Mouse (Mus musculus): Measurements from ENCODE around the gene Agbl2. TPM values are rescaled to one million over a fixed set of nuclear protein-coding genes. Genes with fewer than 3 reads are reported as not detected.

Gene Agbl2
- polyA plus RNA-seq, 1 experiment from 2014 or later, result 0.62 TPM

DNA sequence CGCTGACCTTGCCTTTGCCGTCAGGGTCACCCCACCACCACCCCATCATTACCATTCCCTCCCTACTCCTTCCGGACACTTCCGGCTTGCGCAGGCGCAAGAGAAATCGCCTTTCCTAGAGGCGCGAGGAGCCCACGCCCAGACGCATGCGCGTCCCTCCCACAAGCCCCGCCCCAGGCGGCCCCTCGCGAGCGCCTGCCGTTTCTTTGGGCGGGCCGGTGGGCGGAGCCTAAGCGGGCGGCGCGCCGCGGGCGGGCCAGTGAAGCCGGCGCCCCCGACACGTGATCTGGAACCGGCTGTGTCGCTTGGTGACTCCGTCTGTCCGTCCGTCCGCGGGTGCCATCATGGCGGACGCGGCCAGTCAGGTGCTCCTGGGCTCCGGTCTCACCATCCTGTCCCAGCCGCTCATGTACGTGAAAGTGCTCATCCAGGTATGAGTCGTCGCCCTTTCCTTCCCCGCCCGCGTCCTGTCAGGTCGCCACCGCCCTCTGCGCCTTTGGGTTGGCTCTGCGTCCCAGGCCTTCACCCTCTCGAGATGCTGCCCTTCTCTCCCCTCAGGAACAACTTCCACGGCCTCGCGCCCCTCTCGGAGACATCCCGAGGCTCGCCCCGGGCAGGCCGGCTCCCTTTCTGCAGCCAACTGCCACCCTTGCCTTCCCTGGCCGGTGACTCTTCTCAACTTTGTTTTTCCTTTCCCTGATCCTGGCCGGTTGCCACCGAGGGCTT lies 64.6 kb downstream of the Agbl2 start, which contains the start of gene Mtch2:
Gene Mtch2, plus strand, starts transcription at position 201 of the 726 bp plus-strand sequence.
- Histone ChIP-seq H3K9me3 (no peaks in the 10 kb centered on the region), H3K36me3 (replicated peaks) (peaks cover 16% of the 10 kb centered on the region)
- WGBS, result under 1% methylated on average over 67 of the region's 67 CpGs

DNA sequence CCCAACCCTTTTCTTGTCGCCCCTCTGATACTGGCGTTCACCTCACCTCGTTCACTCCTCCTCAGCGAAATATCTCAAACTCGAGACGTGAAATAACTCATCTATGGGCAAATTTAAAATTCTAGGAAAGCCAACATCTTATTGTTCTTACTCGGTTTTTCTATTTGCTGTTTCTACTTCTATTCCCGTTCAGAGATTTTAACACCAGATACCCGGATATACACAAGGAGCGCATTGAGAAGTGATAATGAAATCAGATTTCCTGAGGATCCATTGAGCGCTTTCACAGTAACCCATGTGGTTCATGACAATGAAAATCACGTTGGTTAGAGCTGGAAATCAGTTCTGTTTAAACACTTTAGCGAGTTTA lies 65.1 kb downstream of the Agbl2 start:
- Histone ChIP-seq H3K4me1 (peaks cover 34% of the 10 kb centered on the region), H3K27ac (peak overlapping the region; percentile 92), H3K9me3 (no peaks in the 10 kb centered on the region), H3K27me3 (replicated peaks) (0 out of 2 replicates have a peak, but pooled peaks cover 2% of the 10 kb centered on the region), H3K4me3 (peak overlapping the region; percentile 89), H3K36me3 (replicated peaks) (peaks cover 21% of the 10 kb centered on the region), H3K9ac (peak overlapping the region; percentile 93), H3K4me2 (peak overlapping the region; percentile 66)
- WGBS, result under 1% methylated on average over 13 of the region's 13 CpGs
- ATAC-seq (replicated peaks), result 0 out of 2 replicates have a peak, but pooled peaks have one; percentile 22

More for the DNA sequence above, 64.6 kb downstream of the Agbl2 start, which contains the start of gene Mtch2:
- Histone ChIP-seq H3K27ac (peak within 1 kb of the TSS; percentile 92), H3K4me1 (peaks cover 34% of the 10 kb centered on the region), H3K4me2 (peak within 1 kb of the TSS; percentile 66), H3K27me3 (replicated peaks) (0 out of 2 replicates have a peak, but pooled peaks cover 2% of the 10 kb centered on the region), H3K9ac (peak within 1 kb of the TSS; percentile 93), H3K4me3 (peak within 1 kb of the TSS; percentile 89)
- ATAC-seq (replicated peaks), result peak; percentile 96

DNA sequence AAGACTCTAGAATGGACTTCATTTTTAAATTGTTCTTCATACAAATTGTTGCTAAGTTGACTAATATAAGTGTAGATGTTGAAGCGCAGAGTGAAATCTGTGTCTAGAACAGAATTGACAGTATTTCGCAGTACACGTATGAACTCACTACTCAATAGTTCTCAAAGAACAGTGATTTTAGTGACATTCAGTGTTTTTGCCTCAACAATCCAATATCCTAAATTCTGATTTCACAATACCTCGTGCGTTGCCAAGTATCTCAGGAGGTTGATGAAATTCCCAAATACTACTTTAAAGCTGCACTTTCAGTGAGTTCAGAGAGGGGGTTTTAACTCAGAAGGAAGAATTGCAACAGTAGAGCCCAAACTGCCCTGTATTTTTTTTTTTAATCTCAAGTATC lies 65.8 kb downstream of the Agbl2 start:
- H3K4me3 ChIP-seq, result peak overlapping the region; percentile 89
- H3K9me3 ChIP-seq, result no peaks in the 10 kb centered on the region
- 0 out of 2 replicates have a peak, but pooled peaks cover 2% of the 10 kb centered on the region for H3K27me3 ChIP-seq (replicated peaks)
- peak overlapping the region; percentile 93 for H3K9ac ChIP-seq
- H3K36me3 ChIP-seq (replicated peaks), result peaks cover 25% of the 10 kb centered on the region
- no peak for ATAC-seq (replicated peaks)
- H3K4me1 ChIP-seq, result peaks cover 34% of the 10 kb centered on the region
- peak overlapping the region; percentile 66 for H3K4me2 ChIP-seq
- 90% methylated on average over 5 of the region's 5 CpGs for WGBS
- H3K27ac ChIP-seq, result peak overlapping the region; percentile 92; the same call in 1 of the 2 replicates

DNA sequence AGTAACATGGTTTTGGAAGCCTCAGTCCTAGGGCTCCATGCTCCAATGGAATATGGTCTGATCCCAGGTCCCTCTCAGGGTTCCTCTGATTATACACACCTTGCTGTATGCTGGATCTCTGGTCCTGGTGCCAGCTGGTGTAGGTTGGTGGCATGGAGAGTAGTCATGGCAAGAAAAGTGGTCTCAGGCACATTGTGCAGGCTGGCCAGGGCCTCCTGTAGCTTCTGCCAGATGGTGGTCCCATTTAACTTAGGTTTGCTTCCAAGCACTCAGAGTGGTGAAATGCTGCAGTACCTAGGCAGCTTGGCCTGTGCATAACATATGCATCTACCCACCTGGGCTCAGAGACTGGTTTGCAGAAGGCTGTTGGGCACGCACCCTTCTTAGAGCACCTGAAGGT lies 67.9 kb downstream of the Agbl2 start:
- no peak overlapping the region for H3K27ac ChIP-seq
- no peak for ATAC-seq (replicated peaks)
- no peak overlapping the region for H3K4me3 ChIP-seq
- no peaks in the 10 kb centered on the region for H3K27me3 ChIP-seq (replicated peaks)
- no peak overlapping the region for H3K4me2 ChIP-seq
- 97% methylated on average over 1 of the region's 1 CpGs for WGBS
- peaks cover 34% of the 10 kb centered on the region for H3K4me1 ChIP-seq
- no peaks in the 10 kb centered on the region for H3K9me3 ChIP-seq
- peaks cover 35% of the 10 kb centered on the region for H3K36me3 ChIP-seq (replicated peaks)
- no peak overlapping the region for H3K9ac ChIP-seq

DNA sequence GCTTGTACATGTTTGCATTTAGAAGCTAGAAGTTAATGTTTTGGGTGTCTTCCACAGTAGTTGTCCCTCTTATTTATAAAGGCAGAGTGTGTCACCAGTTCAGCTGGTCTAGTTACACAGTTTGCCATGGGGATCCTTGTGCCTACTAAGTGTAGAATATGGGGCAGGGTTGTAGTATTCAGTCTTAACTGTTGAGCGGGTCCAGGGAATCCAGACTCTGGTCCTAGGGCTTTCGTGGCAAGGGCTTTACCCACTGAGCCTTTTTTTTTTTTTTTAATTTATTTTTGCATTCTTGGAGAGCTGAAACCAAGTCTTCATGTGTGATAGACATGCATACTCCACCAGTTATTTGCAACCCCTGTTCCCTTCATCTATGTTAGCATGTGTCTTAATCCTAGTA lies 79.0 kb downstream of the Agbl2 start:
- no peaks in the 10 kb centered on the region for H3K27me3 ChIP-seq (replicated peaks)
- 96% methylated on average over 2 of the region's 2 CpGs for WGBS
- ATAC-seq (replicated peaks), result no peak

DNA sequence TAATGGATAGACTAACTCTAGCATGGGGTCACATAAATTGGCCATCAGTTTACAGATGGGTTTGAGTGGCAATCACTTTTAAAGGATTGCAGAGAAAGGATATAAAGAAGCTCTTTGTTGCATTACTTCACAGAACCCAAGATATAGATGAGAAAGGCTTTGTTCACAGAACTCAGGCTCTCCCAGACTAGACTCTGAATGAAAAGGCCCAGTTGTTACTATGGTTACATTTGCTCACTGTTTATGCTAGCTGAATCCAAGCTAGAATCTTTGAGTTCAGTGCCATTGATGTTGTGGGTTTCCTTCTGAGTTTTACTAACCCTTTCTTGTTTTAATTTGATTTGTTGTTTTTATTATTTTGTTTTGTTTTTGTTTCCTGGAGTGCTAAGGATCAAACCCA lies 81.7 kb downstream of the Agbl2 start:
- Histone ChIP-seq H3K4me1 (no peaks in the 10 kb centered on the region), H3K9me3 (no peaks in the 10 kb centered on the region), H3K9ac (no peak overlapping the region), H3K27me3 (replicated peaks) (no peaks in the 10 kb centered on the region), H3K27ac (0 out of 2 replicates have a peak overlapping the region, but pooled peaks have one; percentile 20), H3K4me3 (no peak overlapping the region), H3K4me2 (no peak overlapping the region), H3K36me3 (replicated peaks) (peaks cover 40% of the 10 kb centered on the region)
- ATAC-seq (replicated peaks), result peak; percentile 54; the same call in 1 of the 2 replicates

More for the DNA sequence above, 79.0 kb downstream of the Agbl2 start:
- H3K4me2 ChIP-seq, result no peak overlapping the region
- H3K9me3 ChIP-seq, result no peaks in the 10 kb centered on the region
- H3K9ac ChIP-seq, result no peak overlapping the region
- no peak overlapping the region for H3K4me3 ChIP-seq
- H3K4me1 ChIP-seq, result no peaks in the 10 kb centered on the region
- H3K36me3 ChIP-seq (replicated peaks), result peaks cover 43% of the 10 kb centered on the region
- H3K27ac ChIP-seq, result no peak overlapping the region

DNA sequence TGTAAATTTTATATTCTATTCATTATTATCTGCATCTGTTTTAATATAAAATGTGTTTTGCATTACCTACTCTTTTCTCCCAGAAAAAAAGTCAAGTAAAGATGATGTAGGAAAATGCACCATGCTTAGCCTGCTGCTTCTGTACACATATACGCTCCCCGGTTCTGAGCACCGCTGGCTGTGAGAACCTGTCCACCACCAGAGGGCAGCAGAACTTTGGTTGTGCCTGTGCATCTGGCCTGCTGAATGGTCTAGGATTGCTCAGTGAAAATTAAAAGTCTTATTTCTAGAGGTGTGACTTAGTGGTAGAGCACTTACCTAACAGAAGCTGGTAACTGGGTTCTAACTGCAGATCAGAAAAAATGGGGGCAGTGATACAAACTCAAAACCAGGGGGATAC lies 84.0 kb downstream of the Agbl2 start:
- H3K4me2 ChIP-seq, result no peak overlapping the region
- H3K27me3 ChIP-seq (replicated peaks), result no peaks in the 10 kb centered on the region
- whole genome bisulfite sequencing, result 25% methylated on average over 3 of the region's 3 CpGs

DNA sequence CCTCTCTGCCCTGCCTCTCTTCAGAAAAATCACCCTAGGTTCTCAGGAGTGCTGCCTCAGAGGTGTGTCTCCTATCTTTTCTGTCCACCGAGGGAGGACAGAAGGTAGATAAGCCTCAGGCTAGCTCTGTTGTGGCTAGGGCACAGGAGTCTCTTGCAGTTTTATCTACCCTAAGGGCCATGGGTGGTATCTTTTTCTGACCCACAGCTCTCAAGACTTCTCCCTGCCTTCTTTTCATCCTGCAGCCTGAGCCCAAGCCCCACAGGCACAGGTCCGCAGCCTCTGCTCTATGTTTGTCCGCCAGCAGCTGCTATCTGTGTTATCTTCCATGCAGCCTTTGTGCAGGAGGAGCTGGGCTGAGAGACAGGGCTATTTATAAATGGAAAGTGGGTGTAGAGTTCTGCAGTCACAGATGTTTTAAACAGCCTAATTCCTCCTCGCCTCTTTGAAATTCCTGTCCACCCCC lies 87.6 kb downstream of the Agbl2 start:
- 58% methylated on average over 4 of the region's 4 CpGs for WGBS
- ATAC-seq (replicated peaks), result no peak
- Histone ChIP-seq H3K27ac (0 out of 2 replicates have a peak overlapping the region, but pooled peaks have one; percentile 9), H3K9ac (no peak overlapping the region), H3K4me2 (no peak overlapping the region), H3K27me3 (replicated peaks) (no peaks in the 10 kb centered on the region), H3K4me1 (no peaks in the 10 kb centered on the region), H3K9me3 (no peaks in the 10 kb centered on the region), H3K4me3 (no peak overlapping the region), H3K36me3 (replicated peaks) (peaks cover 10% of the 10 kb centered on the region)

More for the DNA sequence above, 84.0 kb downstream of the Agbl2 start:
- Histone ChIP-seq H3K9me3 (no peaks in the 10 kb centered on the region), H3K4me1 (no peaks in the 10 kb centered on the region), H3K36me3 (replicated peaks) (peaks cover 22% of the 10 kb centered on the region), H3K27ac (no peak overlapping the region), H3K9ac (no peak overlapping the region), H3K4me3 (no peak overlapping the region)
- peak; percentile 95 for ATAC-seq (replicated peaks)

DNA sequence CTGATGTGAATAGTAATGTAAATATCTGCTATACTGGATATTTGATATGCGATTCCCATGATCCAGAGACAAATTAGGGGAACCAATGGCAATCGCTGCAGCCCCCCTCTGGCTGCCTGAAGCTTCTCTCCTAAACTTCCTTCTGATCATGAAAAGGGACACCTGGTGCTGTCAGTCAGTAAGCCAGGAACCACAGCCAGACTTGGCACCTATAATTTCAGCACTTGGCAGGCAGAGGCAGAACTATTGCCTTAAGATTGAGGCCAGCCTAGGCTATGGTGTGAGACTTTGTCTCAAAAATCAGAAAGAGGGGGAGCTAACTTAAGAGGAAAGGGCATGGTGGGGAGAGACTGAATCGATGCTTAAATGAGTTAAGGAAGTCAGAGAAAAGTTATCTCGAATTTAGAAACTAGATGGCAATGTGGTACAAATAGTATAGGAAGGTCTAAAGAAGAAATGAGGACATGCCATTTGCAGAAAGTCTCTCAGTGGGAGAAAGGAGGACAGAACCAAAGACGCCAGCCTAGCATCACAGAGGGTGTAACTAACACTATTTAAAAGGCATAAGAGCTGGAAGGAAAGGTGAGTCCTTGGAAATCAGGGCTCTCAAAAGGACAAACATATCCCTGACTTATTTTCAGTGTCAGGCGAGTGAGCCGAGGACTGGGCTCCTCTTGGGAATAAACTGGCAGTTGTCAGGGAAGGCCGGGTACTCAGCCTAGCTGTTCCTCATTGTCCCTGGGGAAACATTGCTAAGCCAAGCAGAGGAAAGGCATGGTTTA lies 88.8 kb downstream of the Agbl2 start:
- no peaks in the 10 kb centered on the region for H3K9me3 ChIP-seq
- H3K4me3 ChIP-seq, result no peak overlapping the region
- H3K27ac ChIP-seq, result no peak overlapping the region
- H3K36me3 ChIP-seq (replicated peaks), result no peaks in the 10 kb centered on the region; the same call in 1 of the 2 replicates
- H3K4me2 ChIP-seq, result no peak overlapping the region
- H3K27me3 ChIP-seq (replicated peaks), result no peaks in the 10 kb centered on the region
- 65% methylated on average over 8 of the region's 8 CpGs for WGBS
- H3K4me1 ChIP-seq, result no peaks in the 10 kb centered on the region
- ATAC-seq (replicated peaks), result no peak
- H3K9ac ChIP-seq, result no peak overlapping the region

DNA sequence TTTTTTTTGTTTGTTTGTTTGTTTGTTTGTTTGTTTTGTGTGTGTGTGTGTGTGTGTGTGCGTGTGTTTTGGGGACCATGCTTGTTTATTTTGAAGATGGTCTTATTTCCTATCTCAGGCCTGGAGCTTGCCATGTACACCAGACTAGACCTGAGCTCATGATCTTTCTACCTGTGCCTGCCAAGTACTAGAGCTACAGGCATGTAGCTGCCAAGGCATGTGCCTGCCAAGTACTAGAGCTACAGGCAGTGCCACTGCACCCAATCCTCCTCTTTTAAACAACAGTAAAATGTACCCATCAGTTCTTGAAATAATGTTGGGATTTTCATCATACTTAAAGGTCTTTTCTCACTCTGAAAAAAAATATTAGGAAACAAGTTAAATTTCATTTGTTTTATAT lies 91.5 kb downstream of the Agbl2 start:
- no peaks in the 10 kb centered on the region for H3K4me1 ChIP-seq
- H3K36me3 ChIP-seq (replicated peaks), result no peaks in the 10 kb centered on the region
- H3K9ac ChIP-seq, result no peak overlapping the region
- H3K27me3 ChIP-seq (replicated peaks), result no peaks in the 10 kb centered on the region
- WGBS, result 93% methylated on average over 1 of the region's 1 CpGs
- ATAC-seq (replicated peaks), result no peak
- H3K4me3 ChIP-seq, result no peak overlapping the region
- no peak overlapping the region for H3K4me2 ChIP-seq
- H3K9me3 ChIP-seq, result no peaks in the 10 kb centered on the region
- H3K27ac ChIP-seq, result no peak overlapping the region

DNA sequence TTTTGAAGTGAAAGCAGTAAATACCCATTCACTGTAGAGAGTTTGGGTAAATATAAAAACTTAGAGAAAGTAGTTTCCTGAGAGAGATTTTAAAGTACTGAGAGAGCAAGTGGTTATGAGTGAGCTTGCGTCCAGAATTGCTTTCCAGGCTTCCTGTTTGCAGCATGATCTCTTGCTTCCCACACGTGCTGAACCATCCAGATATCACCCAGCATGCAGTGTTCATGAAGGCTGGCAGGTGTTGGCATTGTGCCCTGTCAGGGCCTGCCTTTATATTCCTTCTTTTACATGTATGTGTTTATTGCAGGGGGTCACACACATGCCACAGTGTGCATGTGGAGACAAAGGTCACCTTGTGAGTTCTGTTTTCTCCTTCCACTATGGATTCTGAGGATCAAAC lies 92.7 kb downstream of the Agbl2 start:
- Histone ChIP-seq H3K36me3 (replicated peaks) (no peaks in the 10 kb centered on the region), H3K9me3 (no peaks in the 10 kb centered on the region), H3K4me1 (peaks cover 9% of the 10 kb centered on the region), H3K27me3 (replicated peaks) (no peaks in the 10 kb centered on the region), H3K4me3 (no peak overlapping the region), H3K9ac (no peak overlapping the region), H3K27ac (no peak overlapping the region), H3K4me2 (no peak overlapping the region)
- no peak for ATAC-seq (replicated peaks)
- WGBS, result 74% methylated on average over 2 of the region's 2 CpGs

DNA sequence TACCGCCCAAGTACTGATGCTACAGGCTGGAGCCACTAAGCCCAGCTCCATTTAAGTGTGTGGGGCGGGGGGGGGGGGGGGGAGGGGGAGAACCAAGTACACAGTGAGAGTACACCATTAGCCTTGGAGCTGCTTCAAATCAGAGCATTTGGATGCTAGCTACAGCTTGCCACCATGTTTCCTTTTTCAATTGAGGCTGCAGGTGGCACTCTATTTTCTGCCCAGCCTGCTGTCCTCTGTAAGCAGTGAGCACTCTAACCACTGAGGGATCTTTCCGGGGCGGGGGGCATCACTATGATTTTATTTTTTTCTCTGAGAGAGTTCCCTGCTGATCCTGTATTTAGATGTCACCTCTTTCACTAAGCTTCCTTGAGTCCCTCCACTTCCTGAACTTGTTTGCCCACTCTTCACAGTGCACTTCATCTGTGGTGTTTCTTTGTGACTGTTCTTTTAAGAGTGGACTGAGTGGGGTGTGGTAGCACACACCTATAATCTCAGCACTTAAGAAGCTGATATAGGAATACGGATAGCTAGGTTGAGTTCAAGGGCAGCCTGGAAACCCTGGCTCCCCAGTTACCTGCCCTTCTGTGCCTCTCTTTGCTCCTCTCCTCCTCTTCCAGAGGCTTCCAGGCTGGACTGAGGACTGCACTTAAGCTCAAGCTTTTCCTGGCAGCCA lies 95.2 kb downstream of the Agbl2 start:
- Histone ChIP-seq H3K27me3 (replicated peaks) (no peaks in the 10 kb centered on the region), H3K4me1 (peaks cover 16% of the 10 kb centered on the region), H3K4me2 (no peak overlapping the region), H3K4me3 (no peak overlapping the region), H3K27ac (no peak overlapping the region), H3K36me3 (replicated peaks) (no peaks in the 10 kb centered on the region), H3K9me3 (no peaks in the 10 kb centered on the region), H3K9ac (no peak overlapping the region)
- WGBS, result 60% methylated on average over 5 of the region's 5 CpGs
- ATAC-seq (replicated peaks), result no peak
